Mouse (Mus musculus) cerebral cortex, adult 2 months (tissue): Measurements from ENCODE around the gene Olfr594.

Experiments used
- whole genome bisulfite sequencing: fragments of 180-500 bp; shearing (Covaris S2); methylation state at CpG from one replicate; pipeline ENCODE4 v1.1.7; 2018; 5-methylcytosine and 5-hydroxymethylcytosine counted together

Olfr594 gene

DNA sequence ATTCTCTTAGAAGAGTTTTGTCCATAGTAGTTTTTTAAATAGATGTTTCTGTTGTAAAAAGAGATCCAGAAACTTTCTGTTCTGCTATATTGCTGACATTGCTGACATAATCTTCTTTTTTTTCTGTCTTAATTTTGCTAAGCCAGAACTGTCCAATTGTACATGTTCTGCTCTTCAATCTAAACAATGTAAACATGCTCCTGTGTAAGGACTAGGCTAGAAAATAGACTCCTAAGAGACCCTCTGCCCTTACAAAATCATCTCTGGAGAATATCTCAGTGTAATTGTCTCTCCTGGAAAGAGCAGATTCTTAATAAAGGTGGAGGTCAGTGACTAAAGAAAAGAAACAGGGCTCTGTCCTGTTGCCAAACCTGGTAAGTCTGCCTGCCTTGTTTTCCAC, at the start of gene Olfr594:
Gene Olfr594 (plus strand): TSS at position 301 of the 400 bp plus-strand sequence.

DNA sequence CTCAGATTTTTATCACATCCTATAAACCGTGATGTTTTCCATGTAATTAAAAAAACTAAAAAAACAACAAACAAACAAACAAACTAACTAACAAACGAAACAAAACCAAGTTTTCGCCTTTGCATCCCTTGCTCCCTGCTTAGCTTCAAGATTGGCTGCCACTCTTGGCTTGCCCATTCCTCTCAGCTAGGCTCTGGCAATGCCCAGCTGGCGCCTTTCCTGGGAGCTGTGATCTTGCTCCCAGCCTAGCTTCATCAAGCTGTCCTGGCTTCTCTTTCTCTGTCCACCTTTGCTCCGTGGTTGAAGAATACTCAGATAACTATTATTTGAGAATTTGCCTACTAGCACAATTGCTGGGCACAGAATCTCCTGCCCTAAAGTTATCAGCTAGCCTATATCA, 47.1 kb upstream of the Olfr594 start:
- 77% methylated on average over 5 of the region's 5 CpGs for whole genome bisulfite sequencing

DNA sequence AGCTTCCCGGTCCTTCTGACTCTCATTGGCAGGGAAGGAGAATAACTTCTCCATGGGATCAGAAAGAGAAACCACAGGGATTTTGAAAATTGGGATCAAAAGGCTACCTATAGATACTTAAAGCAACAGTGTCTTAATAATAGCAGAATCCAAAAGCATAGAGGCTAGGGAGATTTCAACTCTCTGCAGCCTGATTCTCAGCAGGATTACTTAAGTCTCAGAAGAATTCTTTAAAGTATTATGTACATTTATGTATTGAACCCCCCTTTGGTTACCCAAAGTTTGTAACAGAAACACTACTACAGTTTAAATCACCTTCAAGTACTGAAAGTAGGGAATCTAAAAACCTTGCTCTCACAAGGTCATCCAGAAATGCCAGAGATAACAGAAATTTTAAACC, 38.6 kb upstream of the Olfr594 start, which contains the start of gene Olfr591:
Gene Olfr591 (minus strand): TSS at position 101 of the 400 bp plus-strand sequence.
- WGBS, result 59% methylated on average over 1 of the region's 1 CpGs

DNA sequence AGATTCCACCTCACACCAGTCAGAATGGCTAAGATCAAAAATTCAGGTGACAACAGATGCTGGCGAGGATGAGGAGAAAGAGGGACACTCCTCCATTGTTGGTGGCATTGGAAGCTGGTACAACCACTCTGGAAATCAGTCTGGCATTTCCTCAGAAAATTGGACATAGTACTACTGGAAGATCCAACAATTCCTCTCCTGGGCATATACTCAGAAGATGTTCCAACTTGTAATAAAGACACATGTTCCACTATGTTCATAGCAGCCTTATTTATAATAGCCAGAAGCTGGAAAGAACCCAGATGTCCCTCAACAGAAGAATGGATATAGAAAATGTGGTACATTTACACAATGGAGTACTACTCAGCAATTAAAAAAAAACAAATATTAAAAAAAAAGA, 32.3 kb upstream of the Olfr594 start, which contains the start of gene Olfr592:
Gene Olfr592 (plus strand): TSS at position 301 of the 400 bp plus-strand sequence.
- 67% methylated on average over 1 of the region's 1 CpGs for WGBS

DNA sequence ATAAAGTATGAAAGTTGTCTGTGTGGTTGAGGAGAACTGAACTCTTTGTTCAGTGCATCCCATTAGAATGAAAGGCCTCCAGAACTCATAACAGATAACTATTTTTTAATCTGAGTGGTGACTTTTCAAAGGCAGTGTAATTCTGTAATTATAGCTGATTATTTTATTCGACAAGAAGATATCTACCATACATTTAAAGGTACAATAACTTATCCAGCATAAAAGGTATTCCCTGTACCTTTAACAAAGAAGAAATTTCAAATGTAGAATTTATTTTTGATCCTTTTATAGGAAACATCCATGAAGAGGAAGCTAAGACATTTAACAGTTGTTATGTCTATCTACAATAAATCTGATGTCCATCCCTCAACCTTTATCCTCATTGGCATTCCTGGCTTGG, 5.2 kb upstream of the Olfr594 start, which contains the start of gene Olfr593:
Gene Olfr593 (plus strand): TSS at position 301 of the 400 bp plus-strand sequence.
- 67% methylated on average over 1 of the region's 1 CpGs for WGBS

DNA sequence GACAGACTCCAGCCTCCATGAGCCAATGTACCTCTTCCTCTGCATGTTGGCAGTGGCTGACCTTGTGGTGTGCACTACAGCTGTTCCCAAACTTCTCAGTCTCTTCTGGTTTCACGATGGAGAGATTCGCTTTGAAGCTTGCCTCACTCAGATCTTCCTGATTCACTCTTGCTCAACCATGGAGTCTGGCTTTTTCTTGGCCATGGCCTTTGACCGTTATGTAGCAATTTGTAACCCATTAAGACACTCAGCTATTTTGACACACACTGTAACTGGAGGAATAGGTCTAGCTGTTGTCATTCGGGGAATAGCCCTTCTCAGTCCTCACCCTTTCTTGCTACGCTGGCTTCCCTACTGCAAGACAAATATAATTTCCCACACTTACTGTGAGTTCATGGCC, 4.7 kb upstream of the Olfr594 start:
- WGBS, result 89% methylated on average over 5 of the region's 5 CpGs

DNA sequence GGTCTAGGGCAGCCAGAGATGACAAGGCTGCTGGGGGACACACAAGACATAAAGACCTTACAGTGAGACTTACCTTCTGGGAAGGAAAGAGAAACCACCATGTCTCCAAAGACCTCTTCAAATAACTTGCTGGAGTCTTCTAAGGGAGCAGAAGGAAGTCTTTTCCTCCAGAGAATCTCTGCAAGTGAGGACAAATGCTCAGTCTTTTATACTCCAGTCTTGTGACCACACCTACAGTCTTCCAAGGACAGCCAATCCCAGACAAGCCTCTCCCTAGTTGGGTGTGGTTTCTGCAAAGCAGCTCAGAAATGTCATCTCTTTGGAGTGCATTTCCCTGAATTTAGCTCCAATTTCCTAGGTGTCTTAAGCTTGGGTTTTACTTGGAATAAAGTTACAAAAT, 35.6 kb downstream of the Olfr594 start, which contains the start of gene Usp17ld:
Gene Usp17ld (minus strand): TSS at position 101 of the 400 bp plus-strand sequence.

